Mouse (Mus musculus): ENCODE results near the gene Rictor. TPM values are rescaled to one million over a fixed set of nuclear protein-coding genes. Genes with fewer than 3 reads are reported as not detected.
"Not testable (repeated sequence)": the region's sequence is repeated elsewhere in the genome, so short reads cannot be mapped to it uniquely, and the experiment has no call there.

Rictor gene
- polyA plus RNA-seq, 1 experiment from 2014 or later: 50.5 TPM

DNA sequence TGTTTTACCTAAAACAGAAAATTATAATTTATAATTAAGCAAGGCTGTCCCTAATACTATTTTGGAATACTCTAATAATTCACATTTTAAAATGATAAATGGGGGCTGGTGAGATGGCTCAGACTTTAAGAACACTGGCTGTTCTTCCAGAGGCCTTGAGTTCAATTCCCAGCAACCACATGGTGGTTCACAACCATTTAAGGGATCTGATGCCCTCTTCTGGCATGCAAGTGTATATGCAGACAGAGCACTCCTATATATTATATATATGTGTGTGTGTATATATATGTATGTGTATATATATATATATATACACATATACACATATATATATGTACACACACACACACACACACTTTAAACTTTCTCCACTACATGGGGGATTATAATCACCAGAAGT lies 15.2 kb downstream of the Rictor start:
- no peak overlapping the region for H3K27ac ChIP-seq (ENCODE audit: low read depth, low read length)
- no peaks in the 10 kb centered on the region for H3K27me3 ChIP-seq (replicated peaks; ENCODE audit: control insufficient read depth, insufficient read depth, low read length)
- no peak overlapping the region for H3K4me2 ChIP-seq (ENCODE audit: low read length)
- no peak overlapping the region for H3K4me3 ChIP-seq (ENCODE audit: low read length)
- no peaks in the 10 kb centered on the region for H3K36me3 ChIP-seq (ENCODE audit: control insufficient read depth, insufficient read depth, low read length)
- no peaks in the 10 kb centered on the region for H3K9me3 ChIP-seq (ENCODE audit: control insufficient read depth, low read length)
- H3K9ac ChIP-seq (ENCODE audit: low read depth, low read length): no peak overlapping the region
- ATAC-seq: no peak
- H3K4me1 ChIP-seq (ENCODE audit: control insufficient read depth, insufficient read depth, low read depth, low read length): no peaks in the 10 kb centered on the region; the same call in 1 of the 2 replicates

GRCm38 (mm10) chr15:6724442-6724841 lies 16.3 kb downstream of the Rictor start:
- Histone ChIP-seq H3K4me2 (ENCODE audit: low read length) (no peak overlapping the region), H3K9ac (ENCODE audit: low read depth, low read length) (no peak overlapping the region), H3K36me3 (ENCODE audit: control insufficient read depth, insufficient read depth, low read length) (no peaks in the 10 kb centered on the region), H3K4me3 (ENCODE audit: low read length) (no peak overlapping the region), H3K9me3 (ENCODE audit: control insufficient read depth, low read length) (no peaks in the 10 kb centered on the region), H3K27ac (ENCODE audit: low read depth, low read length) (no peak overlapping the region), H3K4me1 (ENCODE audit: control insufficient read depth, insufficient read depth, low read depth, low read length) (no peaks in the 10 kb centered on the region; the same call in 1 of the 2 replicates), H3K27me3 (replicated peaks; ENCODE audit: control insufficient read depth, insufficient read depth, low read length) (no peaks in the 10 kb centered on the region)
- 84% methylated on average over 1 of the region's 1 CpGs for WGBS
- no peak for ATAC-seq

DNA sequence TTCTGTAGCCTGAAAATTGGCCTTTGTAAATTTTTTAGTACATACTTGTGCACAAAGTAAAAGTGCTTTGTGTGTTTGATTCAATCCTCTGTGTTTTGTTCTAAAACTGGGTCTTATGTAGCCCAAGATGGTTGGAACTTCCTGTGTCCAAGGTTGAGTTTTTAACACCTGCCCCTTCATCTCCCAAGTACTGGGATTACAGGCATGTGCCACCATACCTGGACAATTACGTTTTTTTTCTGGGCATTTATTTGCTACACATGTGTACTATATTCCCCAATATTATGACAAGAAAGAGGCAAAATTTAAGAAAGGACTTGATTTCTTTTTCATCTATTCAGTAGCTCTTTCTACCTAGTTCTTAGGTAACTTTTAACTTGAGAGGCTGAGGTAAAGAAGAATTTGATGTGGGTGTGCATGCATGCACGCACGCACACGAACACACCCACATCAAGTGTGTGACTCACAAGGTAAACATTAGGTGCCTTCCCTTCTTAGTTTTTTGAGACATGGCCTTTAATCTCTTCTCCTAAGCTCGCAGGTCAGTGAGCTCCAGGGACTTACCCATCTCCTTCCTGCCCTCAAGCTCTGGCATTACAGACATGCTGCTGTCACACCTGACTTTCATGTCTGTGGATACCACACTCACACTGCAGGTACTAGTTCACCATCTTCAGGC lies 18.1 kb downstream of the Rictor start:
- no peaks in the 10 kb centered on the region for H3K36me3 ChIP-seq (ENCODE audit: control insufficient read depth, insufficient read depth, low read length)
- no peak overlapping the region for H3K4me2 ChIP-seq (ENCODE audit: low read length)
- ATAC-seq: no peak
- H3K4me1 ChIP-seq (ENCODE audit: control insufficient read depth, insufficient read depth, low read depth, low read length): no peaks in the 10 kb centered on the region; the same call in 1 of the 2 replicates
- no peak overlapping the region for H3K27ac ChIP-seq (ENCODE audit: low read depth, low read length)
- no peaks in the 10 kb centered on the region for H3K27me3 ChIP-seq (replicated peaks; ENCODE audit: control insufficient read depth, insufficient read depth, low read length)
- no peak overlapping the region for H3K9ac ChIP-seq (ENCODE audit: low read depth, low read length)
- H3K9me3 ChIP-seq (ENCODE audit: control insufficient read depth, low read length): no peaks in the 10 kb centered on the region
- H3K4me3 ChIP-seq (ENCODE audit: low read length): no peak overlapping the region
- WGBS: 86% methylated on average over 5 of the region's 5 CpGs

- H3K9me3 ChIP-seq (ENCODE audit: control insufficient read depth, low read length): no peaks in the 10 kb centered on the region
- ATAC-seq: no peak
- WGBS: 72% methylated on average over 5 of the region's 5 CpGs
- no peak overlapping the region for H3K9ac ChIP-seq (ENCODE audit: low read depth, low read length)
- H3K4me2 ChIP-seq (ENCODE audit: low read length): no peak overlapping the region
- no peaks in the 10 kb centered on the region for H3K36me3 ChIP-seq (ENCODE audit: control insufficient read depth, insufficient read depth, low read length)
- no peak overlapping the region for H3K4me3 ChIP-seq (ENCODE audit: low read length)
- no peaks in the 10 kb centered on the region for H3K27me3 ChIP-seq (replicated peaks; ENCODE audit: control insufficient read depth, insufficient read depth, low read length)
- no peak overlapping the region for H3K27ac ChIP-seq (ENCODE audit: low read depth, low read length)
- no peaks in the 10 kb centered on the region for H3K4me1 ChIP-seq (ENCODE audit: control insufficient read depth, insufficient read depth, low read depth, low read length)
These were observed 24.9 kb downstream of the Rictor start for GRCm38 (mm10) chr15:6733076-6733475.

- Histone ChIP-seq H3K4me1 (ENCODE audit: control insufficient read depth, insufficient read depth, low read depth, low read length) (no peaks in the 10 kb centered on the region), H3K4me3 (ENCODE audit: low read length) (no peak overlapping the region), H3K36me3 (ENCODE audit: control insufficient read depth, insufficient read depth, low read length) (0 out of 2 replicates have a peak, but pooled peaks cover 4% of the 10 kb centered on the region), H3K27ac (ENCODE audit: low read depth, low read length) (no peak overlapping the region), H3K9me3 (ENCODE audit: control insufficient read depth, low read length) (no peaks in the 10 kb centered on the region), H3K4me2 (ENCODE audit: low read length) (no peak overlapping the region), H3K27me3 (replicated peaks; ENCODE audit: control insufficient read depth, insufficient read depth, low read length) (no peaks in the 10 kb centered on the region), H3K9ac (ENCODE audit: low read depth, low read length) (no peak overlapping the region)
- no peak for ATAC-seq
- WGBS: 93% methylated on average over 2 of the region's 2 CpGs
These were observed 31.0 kb downstream of the Rictor start for GRCm38 (mm10) chr15:6739180-6739579.

GRCm38 (mm10) chr15:6742337-6743025 lies 34.3 kb downstream of the Rictor start:
- H3K9me3 ChIP-seq (ENCODE audit: control insufficient read depth, low read length): no peaks in the 10 kb centered on the region
- WGBS: 81% methylated on average over 13 of the region's 13 CpGs
- no peak overlapping the region for H3K4me2 ChIP-seq (ENCODE audit: low read length)
- no peak overlapping the region for H3K27ac ChIP-seq (ENCODE audit: low read depth, low read length)
- H3K4me3 ChIP-seq (ENCODE audit: low read length): no peak overlapping the region
- no peak for ATAC-seq
- H3K36me3 ChIP-seq (ENCODE audit: control insufficient read depth, insufficient read depth, low read length): 0 out of 2 replicates have a peak, but pooled peaks cover 4% of the 10 kb centered on the region
- H3K4me1 ChIP-seq (ENCODE audit: control insufficient read depth, insufficient read depth, low read depth, low read length): no peaks in the 10 kb centered on the region
- H3K9ac ChIP-seq (ENCODE audit: low read depth, low read length): no peak overlapping the region
- H3K27me3 ChIP-seq (replicated peaks; ENCODE audit: control insufficient read depth, insufficient read depth, low read length): no peaks in the 10 kb centered on the region

- WGBS: 65% methylated on average over 8 of the region's 8 CpGs
These were observed 35.5 kb downstream of the Rictor start for GRCm38 (mm10) chr15:6743723-6744122.

DNA sequence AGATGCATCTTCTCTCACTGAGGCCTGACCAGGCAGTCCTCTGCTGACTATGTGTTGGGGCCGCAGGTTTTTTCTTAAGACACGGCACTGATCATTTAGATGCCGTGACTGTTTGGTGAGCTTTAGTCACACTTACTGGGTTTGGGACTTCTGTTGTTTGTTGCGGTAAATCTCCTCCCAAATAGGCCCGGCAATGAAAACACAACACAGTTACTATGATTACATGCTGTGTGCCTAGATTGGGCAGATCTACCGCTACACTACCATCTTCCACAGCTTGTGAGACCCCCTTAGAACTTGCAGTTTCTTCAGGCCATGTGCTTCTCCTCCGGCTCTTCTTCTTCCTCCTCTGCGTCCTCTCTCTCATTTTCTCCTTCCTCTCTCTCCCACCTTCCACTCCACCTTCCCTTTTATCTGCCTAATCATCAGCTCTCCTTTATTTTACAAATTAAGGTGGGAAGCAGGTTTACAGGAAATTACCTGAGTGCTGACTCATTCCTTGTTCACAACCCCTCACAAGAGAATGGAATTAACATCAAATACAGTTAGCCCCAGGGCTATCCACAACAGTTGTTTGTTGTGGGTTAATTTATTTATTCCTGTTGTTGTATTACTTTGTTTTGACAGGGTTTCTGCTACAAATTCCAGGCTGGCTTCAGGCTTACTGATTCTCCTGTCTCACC lies 38.3 kb downstream of the Rictor start:
- H3K4me2 ChIP-seq (ENCODE audit: low read length); H3K27ac ChIP-seq (ENCODE audit: low read depth, low read length); H3K9me3 ChIP-seq (ENCODE audit: control insufficient read depth, low read length); H3K36me3 ChIP-seq (ENCODE audit: control insufficient read depth, insufficient read depth, low read length); H3K4me3 ChIP-seq (ENCODE audit: low read length); ATAC-seq; H3K27me3 ChIP-seq (replicated peaks; ENCODE audit: control insufficient read depth, insufficient read depth, low read length); H3K9ac ChIP-seq (ENCODE audit: low read depth, low read length); H3K4me1 ChIP-seq (ENCODE audit: control insufficient read depth, insufficient read depth, low read depth, low read length): not testable (repeated sequence)
- 84% methylated on average over 8 of the region's 8 CpGs for whole genome bisulfite sequencing

More at GRCm38 (mm10) chr15:6743723-6744122, 35.5 kb downstream of the Rictor start:
- no peak for ATAC-seq
- Histone ChIP-seq H3K4me3 (ENCODE audit: low read length) (no peak overlapping the region), H3K4me1 (ENCODE audit: control insufficient read depth, insufficient read depth, low read depth, low read length) (no peaks in the 10 kb centered on the region), H3K4me2 (ENCODE audit: low read length) (no peak overlapping the region), H3K27ac (ENCODE audit: low read depth, low read length) (no peak overlapping the region), H3K9me3 (ENCODE audit: control insufficient read depth, low read length) (no peaks in the 10 kb centered on the region), H3K9ac (ENCODE audit: low read depth, low read length) (no peak overlapping the region), H3K27me3 (replicated peaks; ENCODE audit: control insufficient read depth, insufficient read depth, low read length) (no peaks in the 10 kb centered on the region), H3K36me3 (ENCODE audit: control insufficient read depth, insufficient read depth, low read length) (0 out of 2 replicates have a peak, but pooled peaks cover 4% of the 10 kb centered on the region)

DNA sequence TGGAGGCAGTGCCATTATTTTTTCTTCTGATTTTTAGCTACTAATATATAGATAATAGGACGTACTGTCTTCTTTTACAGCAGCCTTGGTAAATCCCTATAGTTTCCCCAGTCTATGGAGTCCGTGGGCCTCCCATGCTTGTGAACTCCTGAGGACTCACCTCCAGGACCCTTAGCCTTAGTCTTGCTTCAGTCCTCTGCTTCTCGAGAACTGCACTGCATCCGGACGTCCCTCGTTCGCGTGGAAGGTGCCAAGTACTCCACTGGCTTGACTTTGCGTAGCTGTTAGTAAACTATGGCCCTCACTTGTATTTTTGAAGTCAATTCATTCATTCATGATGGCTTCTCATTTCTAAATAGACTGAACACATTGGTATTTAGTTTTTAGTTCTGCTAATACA lies 38.8 kb downstream of the Rictor start:
- Histone ChIP-seq H3K4me1 (ENCODE audit: control insufficient read depth, insufficient read depth, low read depth, low read length) (no peaks in the 10 kb centered on the region), H3K9me3 (ENCODE audit: control insufficient read depth, low read length) (no peaks in the 10 kb centered on the region), H3K4me2 (ENCODE audit: low read length) (no peak overlapping the region), H3K4me3 (ENCODE audit: low read length) (no peak overlapping the region), H3K36me3 (ENCODE audit: control insufficient read depth, insufficient read depth, low read length) (no peaks in the 10 kb centered on the region), H3K9ac (ENCODE audit: low read depth, low read length) (no peak overlapping the region), H3K27me3 (replicated peaks; ENCODE audit: control insufficient read depth, insufficient read depth, low read length) (no peaks in the 10 kb centered on the region), H3K27ac (ENCODE audit: low read depth, low read length) (no peak overlapping the region)
- 91% methylated on average over 9 of the region's 9 CpGs for WGBS
- no peak for ATAC-seq

Measured in hindbrain, embryonic 16.5 days (tissue).